Mouse (Mus musculus): ENCODE data around the gene Fam110a. TPM values are rescaled to one million over a fixed set of nuclear protein-coding genes. Genes with fewer than 3 reads are reported as not detected.

Fam110a gene
- polyA plus RNA-seq, 1 experiment from 2014 or later = 87.5 TPM

- ATAC-seq (ENCODE audit: low FRiP score) = no peak
- Histone ChIP-seq H3K4me2 (replicated peaks; ENCODE audit: low read depth, low read length) (peak overlapping the region; percentile 84), H3K27me3 (ENCODE audit: control insufficient read depth, insufficient read depth, low read length) (no peaks in the 10 kb centered on the region; the same call in 1 of the 2 replicates), H3K36me3 (ENCODE audit: control insufficient read depth, insufficient read depth, low read length) (no peaks in the 10 kb centered on the region), H3K4me3 (ENCODE audit: low read depth, low read length) (peak overlapping the region; percentile 46), H3K27ac (ENCODE audit: low read depth, low read length) (no peak overlapping the region), H3K9me3 (ENCODE audit: control insufficient read depth, low read length) (no peaks in the 10 kb centered on the region), H3K4me1 (replicated peaks; ENCODE audit: control insufficient read depth, insufficient read depth, low read length) (peaks cover 22% of the 10 kb centered on the region), H3K9ac (ENCODE audit: low read depth, low read length) (peak overlapping the region; percentile 89)
- WGBS = 94% methylated on average over 6 of the region's 6 CpGs
- no peak for DNase-seq (ENCODE audit: low spot score)
These were observed 10.6 kb downstream of the Fam110a start for GRCm38 (mm10) chr2:151969396-151969795.

- Histone ChIP-seq H3K9ac (ENCODE audit: low read depth, low read length) (peak overlapping the region; percentile 89), H3K4me1 (replicated peaks; ENCODE audit: control insufficient read depth, insufficient read depth, low read length) (peaks cover 26% of the 10 kb centered on the region), H3K9me3 (ENCODE audit: control insufficient read depth, low read length) (no peaks in the 10 kb centered on the region), H3K4me2 (replicated peaks; ENCODE audit: low read depth, low read length) (peak overlapping the region; percentile 84), H3K27ac (ENCODE audit: low read depth, low read length) (peak overlapping the region; percentile 83; the same call in 1 of the 2 replicates), H3K4me3 (ENCODE audit: low read depth, low read length) (peak overlapping the region; percentile 46), H3K27me3 (ENCODE audit: control insufficient read depth, insufficient read depth, low read length) (no peaks in the 10 kb centered on the region; the same call in 1 of the 2 replicates), H3K36me3 (ENCODE audit: control insufficient read depth, insufficient read depth, low read length) (no peaks in the 10 kb centered on the region)
- DNase-seq (ENCODE audit: low spot score) = no peak
- ATAC-seq (ENCODE audit: low FRiP score) = no peak
- 82% methylated on average over 7 of the region's 7 CpGs for WGBS
These were observed 11.0 kb downstream of the Fam110a start for GRCm38 (mm10) chr2:151968986-151969385.

- no peak for DNase-seq (ENCODE audit: low spot score)
- ATAC-seq (ENCODE audit: low FRiP score) = no peak
- Histone ChIP-seq H3K9me3 (ENCODE audit: control insufficient read depth, low read length) (no peaks in the 10 kb centered on the region), H3K27me3 (ENCODE audit: control insufficient read depth, insufficient read depth, low read length) (no peaks in the 10 kb centered on the region; the same call in 1 of the 2 replicates), H3K27ac (ENCODE audit: low read depth, low read length) (peak overlapping the region; percentile 83), H3K4me2 (replicated peaks; ENCODE audit: low read depth, low read length) (peak overlapping the region; percentile 84), H3K9ac (ENCODE audit: low read depth, low read length) (peak overlapping the region; percentile 25; the same call in 1 of the 2 replicates), H3K36me3 (ENCODE audit: control insufficient read depth, insufficient read depth, low read length) (no peaks in the 10 kb centered on the region), H3K4me3 (ENCODE audit: low read depth, low read length) (peak overlapping the region; percentile 46), H3K4me1 (replicated peaks; ENCODE audit: control insufficient read depth, insufficient read depth, low read length) (peaks cover 29% of the 10 kb centered on the region)
- 75% methylated on average over 8 of the region's 8 CpGs for WGBS
These were observed 11.6 kb downstream of the Fam110a start for GRCm38 (mm10) chr2:151968451-151968850.

- Histone ChIP-seq H3K4me1 (replicated peaks; ENCODE audit: control insufficient read depth, insufficient read depth, low read length) (peaks cover 27% of the 10 kb centered on the region), H3K4me3 (ENCODE audit: low read depth, low read length) (peak overlapping the region; percentile 46; the same call in 1 of the 2 replicates), H3K9me3 (ENCODE audit: control insufficient read depth, low read length) (no peaks in the 10 kb centered on the region), H3K9ac (ENCODE audit: low read depth, low read length) (peak overlapping the region; percentile 12; the same call in 1 of the 2 replicates), H3K27ac (ENCODE audit: low read depth, low read length) (peak overlapping the region; percentile 83), H3K36me3 (ENCODE audit: control insufficient read depth, insufficient read depth, low read length) (no peaks in the 10 kb centered on the region), H3K4me2 (replicated peaks; ENCODE audit: low read depth, low read length) (peak overlapping the region; percentile 84), H3K27me3 (ENCODE audit: control insufficient read depth, insufficient read depth, low read length) (no peaks in the 10 kb centered on the region; the same call in 1 of the 2 replicates)
- DNase-seq (ENCODE audit: low spot score) = no peak
- ATAC-seq (ENCODE audit: low FRiP score) = no peak
- 81% methylated on average over 2 of the region's 2 CpGs for WGBS
These were observed 12.2 kb downstream of the Fam110a start for GRCm38 (mm10) chr2:151967792-151968191.

- Histone ChIP-seq H3K27ac (ENCODE audit: low read depth, low read length) (peak overlapping the region; percentile 83), H3K27me3 (ENCODE audit: control insufficient read depth, insufficient read depth, low read length) (no peaks in the 10 kb centered on the region; the same call in 1 of the 2 replicates), H3K9ac (ENCODE audit: low read depth, low read length) (peak overlapping the region; percentile 12; the same call in 1 of the 2 replicates), H3K4me1 (replicated peaks; ENCODE audit: control insufficient read depth, insufficient read depth, low read length) (peaks cover 25% of the 10 kb centered on the region), H3K4me2 (replicated peaks; ENCODE audit: low read depth, low read length) (peak overlapping the region; percentile 84), H3K4me3 (ENCODE audit: low read depth, low read length) (no peak overlapping the region; the same call in 1 of the 2 replicates), H3K9me3 (ENCODE audit: control insufficient read depth, low read length) (no peaks in the 10 kb centered on the region), H3K36me3 (ENCODE audit: control insufficient read depth, insufficient read depth, low read length) (no peaks in the 10 kb centered on the region)
- ATAC-seq (ENCODE audit: low FRiP score) (peak; percentile 15; the same call in 1 of the 2 replicates), DNase-seq (ENCODE audit: low spot score) (peak; percentile 75)
- 21% methylated on average over 9 of the region's 9 CpGs for WGBS
These were observed 12.8 kb downstream of the Fam110a start for GRCm38 (mm10) chr2:151967176-151967750.

- DNase-seq (ENCODE audit: low spot score) (peak; percentile 28), ATAC-seq (ENCODE audit: low FRiP score) (no peak)
- Histone ChIP-seq H3K9me3 (ENCODE audit: control insufficient read depth, low read length) (no peaks in the 10 kb centered on the region), H3K9ac (ENCODE audit: low read depth, low read length) (no peak overlapping the region), H3K27me3 (ENCODE audit: control insufficient read depth, insufficient read depth, low read length) (no peaks in the 10 kb centered on the region; the same call in 1 of the 2 replicates), H3K27ac (ENCODE audit: low read depth, low read length) (no peak overlapping the region), H3K4me2 (replicated peaks; ENCODE audit: low read depth, low read length) (no peak overlapping the region), H3K36me3 (ENCODE audit: control insufficient read depth, insufficient read depth, low read length) (no peaks in the 10 kb centered on the region), H3K4me1 (replicated peaks; ENCODE audit: control insufficient read depth, insufficient read depth, low read length) (peaks cover 15% of the 10 kb centered on the region), H3K4me3 (ENCODE audit: low read depth, low read length) (no peak overlapping the region)
- 4% methylated on average over 9 of the region's 9 CpGs for WGBS
These were observed 16.0 kb downstream of the Fam110a start for GRCm38 (mm10) chr2:151964052-151964451.

- no peaks in the 10 kb centered on the region; the same call in 1 of the 2 replicates for H3K27me3 ChIP-seq (ENCODE audit: control insufficient read depth, insufficient read depth, low read length)
- WGBS = 83% methylated on average over 5 of the region's 5 CpGs
- no peaks in the 10 kb centered on the region for H3K9me3 ChIP-seq (ENCODE audit: control insufficient read depth, low read length)
- H3K9ac ChIP-seq (ENCODE audit: low read depth, low read length) = no peak overlapping the region
- H3K4me1 ChIP-seq (replicated peaks; ENCODE audit: control insufficient read depth, insufficient read depth, low read length) = peaks cover 11% of the 10 kb centered on the region
- H3K36me3 ChIP-seq (ENCODE audit: control insufficient read depth, insufficient read depth, low read length) = no peaks in the 10 kb centered on the region
- H3K4me2 ChIP-seq (replicated peaks; ENCODE audit: low read depth, low read length) = no peak overlapping the region
- DNase-seq (ENCODE audit: low spot score) (no peak), ATAC-seq (ENCODE audit: low FRiP score) (no peak)
- H3K27ac ChIP-seq (ENCODE audit: low read depth, low read length) = no peak overlapping the region
- H3K4me3 ChIP-seq (ENCODE audit: low read depth, low read length) = no peak overlapping the region
These were observed 16.7 kb downstream of the Fam110a start for GRCm38 (mm10) chr2:151963319-151963718.

- no peak for ATAC-seq (ENCODE audit: low FRiP score)
- peaks cover 11% of the 10 kb centered on the region for H3K4me1 ChIP-seq (replicated peaks; ENCODE audit: control insufficient read depth, insufficient read depth, low read length)
- no peak overlapping the region for H3K4me3 ChIP-seq (ENCODE audit: low read depth, low read length)
- H3K27ac ChIP-seq (ENCODE audit: low read depth, low read length) = 0 out of 2 replicates have a peak overlapping the region, but pooled peaks have one; percentile 24
- no peak for DNase-seq (ENCODE audit: low spot score)
- WGBS = 72% methylated on average over 10 of the region's 10 CpGs
- H3K9ac ChIP-seq (ENCODE audit: low read depth, low read length) = no peak overlapping the region
- no peaks in the 10 kb centered on the region; the same call in 1 of the 2 replicates for H3K27me3 ChIP-seq (ENCODE audit: control insufficient read depth, insufficient read depth, low read length)
- H3K36me3 ChIP-seq (ENCODE audit: control insufficient read depth, insufficient read depth, low read length) = no peaks in the 10 kb centered on the region
- no peak overlapping the region for H3K4me2 ChIP-seq (replicated peaks; ENCODE audit: low read depth, low read length)
- no peaks in the 10 kb centered on the region for H3K9me3 ChIP-seq (ENCODE audit: control insufficient read depth, low read length)
These were observed 17.5 kb downstream of the Fam110a start for GRCm38 (mm10) chr2:151962474-151962873.

Data from hindbrain, embryonic 11.5 days (tissue).